Mouse (Mus musculus) liver, postnatal 0 days (tissue): ENCODE measurements around the gene Rab11fip5. TPM values are rescaled to one million over a fixed set of nuclear protein-coding genes. Genes with fewer than 3 reads are reported as not detected.

Experiments
- ATAC-seq: fragments of 200-750 bp; cut with Nextera tagmentation; 2 replicates; pipeline ENCODE4 v1.8.0; 2017; ENCODE audit warnings: mild to moderate bottlenecking, moderate library complexity
- DNase-seq: peaks from one replicate; pipeline ENCODE4 v3.0.0-alpha.2; 2016
- H3K27ac ChIP-seq: fragments of 300-500 bp; sonication (generic); 2 replicates; pipeline ENCODE4 v1.5.1; 2014; ENCODE audit warnings: antibody characterized with exemption, moderate library complexity, mild to moderate bottlenecking, low read depth
- H3K27me3 ChIP-seq: fragments of 300-500 bp; sonication (generic); 2 replicates; pipeline ENCODE4 v1.6.1; 2014; ENCODE audit warnings: low read length, control low read depth, mixed read lengths; ENCODE audit not compliant: insufficient read depth
- H3K36me3 ChIP-seq: fragments of 300-500 bp; sonication (generic); replicated peaks from 2 replicates; pipeline ENCODE4 v1.6.1; 2014; ENCODE audit warnings: mild to moderate bottlenecking, control low read depth, low read length, moderate library complexity, mixed read lengths; ENCODE audit not compliant: insufficient read depth
- H3K4me1 ChIP-seq: fragments of 300-500 bp; sonication (generic); 2 replicates; pipeline ENCODE4 v1.6.1; 2014; ENCODE audit warnings: antibody characterized with exemption, mild to moderate bottlenecking, control low read depth; ENCODE audit not compliant: insufficient read depth
- H3K4me2 ChIP-seq: fragments of 300-500 bp; sonication (generic); 2 replicates; pipeline ENCODE4 v1.6.1; 2014; ENCODE audit warnings: low read depth, mild to moderate bottlenecking, low read length, moderate library complexity, mixed read lengths
- H3K4me3 ChIP-seq: fragments of 300-500 bp; sonication (generic); 2 replicates; pipeline ENCODE4 v1.5.1; 2014; ENCODE audit warnings: low read depth, low read length
- H3K9ac ChIP-seq: fragments of 300-500 bp; sonication (generic); replicated peaks from 2 replicates; pipeline ENCODE4 v1.6.1; 2014; ENCODE audit warnings: mild to moderate bottlenecking, moderate library complexity
- H3K9me3 ChIP-seq: fragments of 300-500 bp; sonication (generic); 2 replicates; pipeline ENCODE4 v1.6.1; 2016; ENCODE audit warnings: mild to moderate bottlenecking, control low read depth, low read length, mixed read lengths
- CTCF ChIP-seq: sonication (generic); IDR thresholded peaks from 2 replicates; pipeline ENCODE4 v1.5.1; 2016; ENCODE audit warnings: antibody characterized with exemption, low read depth
- EP300 ChIP-seq: IDR thresholded peaks from 2 replicates; pipeline ENCODE4 v1.6.1; 2016; ENCODE audit warnings: antibody characterized with exemption, low read depth, mild to moderate bottlenecking
- WGBS: fragments of 180-500 bp; shearing (Covaris S2); extraction: QIAGEN DNeasy Blood & Tissue Kit; methylation state at CpG from one replicate; pipeline ENCODE4 v1.1.7; 2014; ENCODE audit not compliant: insufficient replicate concordance; 5-methylcytosine and 5-hydroxymethylcytosine counted together
- polyA plus RNA-seq: library from polyadenylated mRNA; unstranded; fragments of >200 nt; fragmentation: Nextera tagmentation; extraction: Ambion mirVana; gene quantifications from 2 replicates; pipeline ENCODE4 v1.2.1, GENCODE M21; 2015

Rab11fip5 gene
- polyA plus RNA-seq, 1 experiment from 2014 or later: 1.1 TPM

DNA sequence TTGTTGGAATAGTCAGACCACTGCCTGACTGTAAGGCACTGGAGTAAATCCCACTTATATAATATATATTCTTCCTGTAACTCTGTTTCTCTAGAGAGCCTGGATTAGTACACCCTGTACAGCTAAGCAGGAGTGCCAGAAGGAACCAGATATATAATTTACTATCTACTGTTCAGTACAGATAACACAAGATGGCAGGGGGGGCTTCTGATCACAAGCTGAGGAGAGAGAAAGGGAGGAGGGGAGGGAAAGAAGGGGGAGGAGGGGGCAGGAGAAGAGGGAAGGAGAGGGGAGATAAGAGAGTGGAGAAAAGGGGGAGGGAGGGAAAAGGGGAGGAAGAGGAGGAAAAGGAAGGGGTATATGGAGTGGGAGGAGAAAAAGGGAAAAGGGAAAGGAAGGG lies 68.6 kb downstream of the Rab11fip5 start:
- TF ChIP-seq EP300: no peak
- no peak for TF ChIP-seq CTCF
- Histone ChIP-seq H3K4me1 (peaks cover 4% of the 10 kb centered on the region), H3K9me3 (no peaks in the 10 kb centered on the region), H3K36me3 (no peaks in the 10 kb centered on the region), H3K4me3 (no peak overlapping the region), H3K4me2 (no peak overlapping the region), H3K9ac (no peak overlapping the region), H3K27ac (no peak overlapping the region), H3K27me3 (no peaks in the 10 kb centered on the region)
- DNase-seq (no peak), ATAC-seq (no peak)

DNA sequence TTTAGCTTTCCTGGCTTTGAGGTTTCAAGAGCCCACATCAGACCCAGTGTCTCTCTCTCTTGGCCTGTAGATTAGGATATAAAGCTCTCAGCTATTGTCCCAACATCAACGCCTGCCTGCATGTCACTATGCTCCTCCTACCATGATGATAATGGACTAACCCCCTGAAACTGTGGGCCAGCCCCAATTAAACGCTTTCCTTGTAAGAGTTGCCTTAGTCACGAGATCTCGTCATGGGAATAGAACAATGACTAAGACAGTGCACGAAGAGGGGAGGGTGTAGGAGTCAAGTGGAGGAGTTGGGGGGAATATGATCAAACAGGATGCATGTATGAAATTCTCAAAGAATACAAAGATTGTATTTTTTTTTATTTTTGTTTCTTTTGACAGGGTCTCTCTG lies 69.5 kb downstream of the Rab11fip5 start:
- H3K4me1 ChIP-seq: peaks cover 4% of the 10 kb centered on the region
- 66% methylated on average over 5 of the region's 5 CpGs for WGBS
- no peaks in the 10 kb centered on the region for H3K9me3 ChIP-seq
- H3K9ac ChIP-seq: no peak overlapping the region
- no peak for DNase-seq
- H3K4me3 ChIP-seq: no peak overlapping the region
- TF ChIP-seq EP300 (no peak), CTCF (no peak)
- no peak for ATAC-seq
- no peak overlapping the region for H3K27ac ChIP-seq
- no peak overlapping the region for H3K4me2 ChIP-seq
- H3K27me3 ChIP-seq: no peaks in the 10 kb centered on the region
- no peaks in the 10 kb centered on the region for H3K36me3 ChIP-seq

DNA sequence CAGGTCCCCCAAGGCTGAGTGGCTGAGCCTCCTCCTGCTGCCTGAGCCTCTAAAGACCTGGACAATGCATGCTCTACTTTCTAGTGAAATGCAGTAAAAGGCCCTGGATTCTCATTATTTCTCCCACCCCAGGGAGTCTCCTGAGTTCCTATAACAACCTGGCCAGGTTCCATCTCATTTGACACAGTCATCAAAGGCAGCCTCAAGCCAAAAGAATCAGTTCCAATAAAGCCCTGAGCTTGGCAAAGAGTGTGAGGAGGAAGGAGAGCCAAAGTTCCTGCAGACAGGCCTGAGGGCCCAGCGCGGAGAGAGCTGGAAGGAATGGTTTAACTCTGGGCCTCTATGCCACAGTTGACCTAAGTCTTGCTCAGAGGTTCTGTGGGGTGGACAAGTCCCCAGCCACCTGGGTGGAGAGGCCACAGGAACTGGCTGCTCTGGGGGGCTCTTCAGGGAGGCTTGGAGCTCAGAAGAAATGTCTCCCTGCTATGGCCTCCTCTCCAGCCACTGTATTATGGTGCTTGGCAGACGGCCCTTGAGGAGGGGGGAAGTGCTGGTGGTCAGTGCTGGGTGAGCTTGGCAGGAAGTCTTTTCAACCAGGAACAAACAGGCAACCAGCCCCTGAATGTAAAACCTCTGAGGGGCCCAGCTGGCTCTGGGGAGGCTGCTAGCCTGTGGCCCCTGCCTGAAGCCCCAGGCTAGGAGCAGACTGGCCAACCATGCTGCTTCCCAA lies 71.9 kb downstream of the Rab11fip5 start:
- Histone ChIP-seq H3K4me1 (peaks cover 4% of the 10 kb centered on the region), H3K4me3 (no peak overlapping the region), H3K9me3 (no peaks in the 10 kb centered on the region), H3K36me3 (no peaks in the 10 kb centered on the region), H3K9ac (no peak overlapping the region), H3K4me2 (no peak overlapping the region), H3K27me3 (no peaks in the 10 kb centered on the region), H3K27ac (no peak overlapping the region)
- ATAC-seq (no peak), DNase-seq (no peak)
- TF ChIP-seq CTCF: no peak
- no peak for TF ChIP-seq EP300
- 72% methylated on average over 3 of the region's 3 CpGs for WGBS

DNA sequence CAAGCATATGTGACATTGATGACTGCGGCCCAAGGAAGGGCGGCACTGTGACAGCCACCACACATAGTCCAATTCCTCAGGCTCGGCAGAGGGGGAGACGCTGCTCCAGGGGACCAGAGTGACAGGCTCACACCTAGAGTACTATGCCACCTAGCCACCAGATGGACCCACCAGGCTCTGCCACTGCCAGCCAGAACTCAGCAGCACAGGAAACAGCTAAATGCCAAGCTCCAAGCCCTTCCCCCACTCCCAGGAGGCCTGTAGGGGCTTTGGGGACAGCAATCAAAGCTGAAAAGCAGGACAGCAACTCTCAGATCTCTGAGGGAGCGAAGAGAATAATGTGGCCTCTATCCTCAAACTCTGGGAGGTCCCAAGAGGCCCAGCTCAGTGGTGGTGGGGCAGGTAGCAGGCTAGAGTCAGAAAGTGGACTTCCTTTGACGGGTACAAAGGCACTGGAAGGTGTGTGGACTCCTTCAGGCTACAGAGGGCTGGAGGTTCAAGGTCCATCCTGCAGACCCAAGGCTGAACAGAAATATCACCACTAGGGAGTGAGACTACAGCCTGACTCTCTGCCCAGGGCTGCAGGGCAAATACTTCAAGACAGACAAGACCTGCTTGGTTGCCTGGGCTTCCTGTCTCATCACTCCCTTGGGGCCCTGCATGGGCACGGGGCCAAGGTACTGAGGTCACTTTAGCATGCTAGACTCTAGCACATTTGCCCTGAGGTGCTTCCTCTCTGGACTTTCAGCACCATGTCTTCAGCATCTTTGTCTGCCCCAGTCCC lies 78.9 kb downstream of the Rab11fip5 start:
- no peak for ATAC-seq
- Histone ChIP-seq H3K27me3 (no peaks in the 10 kb centered on the region), H3K9ac (no peak overlapping the region), H3K4me1 (peaks cover 20% of the 10 kb centered on the region), H3K36me3 (no peaks in the 10 kb centered on the region), H3K9me3 (no peaks in the 10 kb centered on the region), H3K27ac (no peak overlapping the region), H3K4me2 (no peak overlapping the region), H3K4me3 (no peak overlapping the region)
- TF ChIP-seq CTCF: no peak
- 59% methylated on average over 7 of the region's 7 CpGs for WGBS
- peak; percentile 67 for DNase-seq

DNA sequence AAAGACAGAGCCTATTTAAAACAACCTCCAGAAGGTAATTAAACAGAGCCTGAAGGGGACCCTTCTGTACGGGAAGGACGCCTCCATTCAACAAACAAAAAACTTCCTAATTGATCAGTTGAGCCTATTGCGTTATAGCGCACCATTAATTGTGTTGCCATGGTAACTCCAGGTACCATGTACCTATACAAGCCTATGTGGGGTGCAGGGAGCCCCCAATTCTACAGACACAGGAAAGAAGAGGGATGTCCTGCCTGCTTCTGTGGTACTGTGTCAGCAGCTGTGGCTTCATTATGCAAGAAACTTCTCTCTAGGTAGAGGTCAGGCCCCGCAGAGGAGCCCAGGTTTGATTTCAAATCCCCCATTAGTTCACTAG lies 80.4 kb downstream of the Rab11fip5 start:
- H3K4me2 ChIP-seq: no peak overlapping the region
- ATAC-seq (no peak), DNase-seq (no peak)
- WGBS: 70% methylated on average over 5 of the region's 5 CpGs
- H3K27ac ChIP-seq: no peak overlapping the region
- H3K27me3 ChIP-seq: no peaks in the 10 kb centered on the region
- no peaks in the 10 kb centered on the region for H3K9me3 ChIP-seq
- peaks cover 20% of the 10 kb centered on the region for H3K4me1 ChIP-seq
- TF ChIP-seq CTCF (no peak), EP300 (no peak)
- no peak overlapping the region for H3K4me3 ChIP-seq
- no peak overlapping the region for H3K9ac ChIP-seq
- no peaks in the 10 kb centered on the region for H3K36me3 ChIP-seq

DNA sequence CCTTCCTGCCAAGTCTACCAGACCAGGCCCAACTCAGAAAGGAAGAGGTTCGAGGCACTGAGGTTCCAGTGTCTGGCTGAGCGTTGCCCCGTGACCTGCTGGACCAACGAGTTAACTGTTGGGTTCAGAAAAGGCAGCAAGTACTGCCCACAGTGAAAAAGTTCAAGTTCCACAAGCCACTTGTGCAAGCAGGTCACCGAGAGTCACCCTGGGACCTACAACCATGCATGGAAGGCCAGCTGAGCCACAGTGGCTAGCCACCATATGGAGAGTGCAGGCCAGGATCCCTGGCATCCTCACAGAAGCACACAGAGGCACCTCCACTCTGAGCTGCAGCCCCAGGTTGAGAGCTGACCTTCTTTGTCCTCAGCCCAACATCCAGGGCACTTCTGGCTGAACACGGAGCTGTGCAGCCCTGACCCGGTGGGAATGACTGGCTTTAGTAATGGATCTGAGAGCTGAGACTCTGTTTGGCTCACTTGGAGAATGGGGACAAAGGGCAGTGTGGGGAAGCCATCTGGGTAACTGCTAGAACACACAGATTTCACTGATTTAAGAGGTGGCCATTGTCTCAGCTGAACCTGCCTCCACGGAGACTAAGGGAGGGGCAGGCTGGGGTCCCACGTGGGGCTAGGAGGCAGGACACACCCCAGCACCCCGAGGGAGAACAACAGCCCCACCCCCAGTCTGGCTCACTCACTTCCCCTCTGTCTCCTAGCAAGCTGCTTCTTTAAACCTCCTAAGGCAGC lies 81.0 kb downstream of the Rab11fip5 start:
- Histone ChIP-seq H3K4me1 (peaks cover 20% of the 10 kb centered on the region), H3K27me3 (no peaks in the 10 kb centered on the region), H3K4me3 (no peak overlapping the region), H3K36me3 (no peaks in the 10 kb centered on the region), H3K27ac (no peak overlapping the region), H3K4me2 (no peak overlapping the region), H3K9ac (no peak overlapping the region), H3K9me3 (no peaks in the 10 kb centered on the region)
- ATAC-seq (peak; percentile 63), DNase-seq (peak; percentile 49)
- no peak for TF ChIP-seq EP300
- no peak for TF ChIP-seq CTCF
- 37% methylated on average over 10 of the region's 10 CpGs for WGBS
